Mouse (Mus musculus): ENCODE measurements around the gene Mob3c. TPM values are rescaled to one million over a fixed set of nuclear protein-coding genes. Genes with fewer than 3 reads are reported as not detected.

Mob3c gene
- 1 to 10 TPM; 3.2 to 4.1 (median 3.4) TPM for total RNA-seq (2022)

GRCm38 (mm10) chr4:115827888-115828571, at the start of gene Mob3c:
Gene Mob3c, plus strand, starts transcription at chr4:115828092.
- DNase-seq (ENCODE audit: low spot score), result peak; percentile 84

- no peak for DNase-seq (ENCODE audit: low spot score)
Measured at GRCm38 (mm10) chr4:115780269-115780668, 47.6 kb upstream of the Mob3c start.

GRCm38 (mm10) chr4:115780918-115781317, 47.0 kb upstream of the Mob3c start, which contains the start of gene Tex38:
Gene Tex38, minus strand, starts transcription at chr4:115781018.
- DNase-seq (ENCODE audit: low spot score), result no peak

GRCm38 (mm10) chr4:115782026-115782805, 45.7 kb upstream of the Mob3c start:
- peak; percentile 24 for DNase-seq (ENCODE audit: low spot score)

- peak; percentile 55 for DNase-seq (ENCODE audit: low spot score)
Measured at GRCm38 (mm10) chr4:115784769-115785510, 43.0 kb upstream of the Mob3c start, which contains the start of gene Atpaf1. Gene Atpaf1, plus strand, starts transcription at chr4:115784812.

- DNase-seq (ENCODE audit: low spot score), result no peak
Measured at GRCm38 (mm10) chr4:115785511-115786034, 42.3 kb upstream of the Mob3c start.

GRCm38 (mm10) chr4:115790864-115791263, 37.0 kb upstream of the Mob3c start:
- no peak for DNase-seq (ENCODE audit: low spot score)

GRCm38 (mm10) chr4:115795360-115795759, 32.5 kb upstream of the Mob3c start:
- DNase-seq (ENCODE audit: low spot score), result no peak

- no peak for DNase-seq (ENCODE audit: low spot score)
Measured at GRCm38 (mm10) chr4:115799981-115800380, 27.9 kb upstream of the Mob3c start.

- no peak for DNase-seq (ENCODE audit: low spot score)
Measured at GRCm38 (mm10) chr4:115812326-115812725, 15.6 kb upstream of the Mob3c start.

GRCm38 (mm10) chr4:115815606-115816005, 12.3 kb upstream of the Mob3c start:
- no peak for DNase-seq (ENCODE audit: low spot score)

- DNase-seq (ENCODE audit: low spot score), result no peak
Measured at GRCm38 (mm10) chr4:115820199-115820598, 7.7 kb upstream of the Mob3c start.

GRCm38 (mm10) chr4:115820944-115821343, 6.9 kb upstream of the Mob3c start:
- DNase-seq (ENCODE audit: low spot score), result no peak

GRCm38 (mm10) chr4:115821431-115821830, 6.5 kb upstream of the Mob3c start:
- DNase-seq (ENCODE audit: low spot score), result no peak

GRCm38 (mm10) chr4:115821928-115822327, 6.0 kb upstream of the Mob3c start:
- peak; percentile 46 for DNase-seq (ENCODE audit: low spot score)

GRCm38 (mm10) chr4:115824178-115824577, 3.7 kb upstream of the Mob3c start:
- DNase-seq (ENCODE audit: low spot score), result no peak

GRCm38 (mm10) chr4:115825271-115825670, 2.6 kb upstream of the Mob3c start:
- DNase-seq (ENCODE audit: low spot score), result no peak

GRCm38 (mm10) chr4:115827066-115827465, 826 bp upstream of the Mob3c start:
- DNase-seq (ENCODE audit: low spot score), result no peak

GRCm38 (mm10) chr4:115827535-115827887, 381 bp upstream of the Mob3c start:
- DNase-seq (ENCODE audit: low spot score), result no peak

GRCm38 (mm10) chr4:115828572-115828902, 645 bp downstream of the Mob3c start:
- DNase-seq (ENCODE audit: low spot score), result no peak

GRCm38 (mm10) chr4:115830491-115830890, 2.6 kb downstream of the Mob3c start:
- peak; percentile 44 for DNase-seq (ENCODE audit: low spot score)

- DNase-seq (ENCODE audit: low spot score), result no peak
Measured at GRCm38 (mm10) chr4:115831221-115831620, 3.3 kb downstream of the Mob3c start.
